Mouse (Mus musculus): ENCODE measurements at regions not wholly inside any gene's neighbourhood (a gene's known extent, or its start where the extent isn't known, plus 50 kb on each side); places are given as distances from the start of the nearest gene placed in this dataset.

DNA sequence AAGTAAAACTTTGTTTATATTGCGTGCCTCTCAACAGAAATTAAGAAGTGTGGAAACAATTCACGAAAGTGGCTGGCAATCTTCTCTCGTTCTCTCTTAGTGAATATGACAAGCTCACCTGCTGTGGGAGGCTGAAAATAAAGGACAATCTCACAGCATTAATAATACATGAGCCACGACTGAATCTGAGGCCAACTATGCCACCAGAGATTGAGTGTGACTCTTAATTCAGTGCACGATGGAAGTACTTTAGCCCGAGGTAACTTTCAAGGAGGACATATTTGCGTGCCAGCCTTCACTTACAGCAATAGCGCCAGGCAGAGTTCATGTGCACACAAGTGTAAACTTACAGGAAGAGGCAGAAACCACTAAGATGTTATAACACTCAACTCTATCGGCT lies 760.6 kb upstream of the Epha5 start:
- DNase-seq (ENCODE audit: low read depth, low spot score), result no peak

DNA sequence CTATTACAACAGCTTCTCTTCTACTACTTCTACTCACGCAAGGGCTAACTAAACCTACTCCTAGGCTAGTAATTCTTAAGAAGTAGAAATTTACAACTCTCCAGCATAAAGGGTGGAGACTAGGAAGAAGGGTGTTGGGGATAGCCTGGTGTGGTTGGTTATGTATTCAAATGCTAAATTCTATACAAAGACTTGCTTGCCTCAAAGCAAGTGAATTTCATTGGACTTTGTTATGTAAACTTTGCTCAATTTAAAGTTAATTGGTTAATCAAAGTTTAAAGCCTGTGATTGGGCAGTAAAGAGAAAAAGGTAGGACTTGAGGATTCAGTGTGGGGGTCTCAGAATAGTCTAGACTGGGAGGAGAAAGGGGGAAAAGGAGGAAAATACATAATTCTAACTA lies 756.7 kb upstream of the Epha5 start:
- DNase-seq (ENCODE audit: low read depth, low spot score), result no peak

DNA sequence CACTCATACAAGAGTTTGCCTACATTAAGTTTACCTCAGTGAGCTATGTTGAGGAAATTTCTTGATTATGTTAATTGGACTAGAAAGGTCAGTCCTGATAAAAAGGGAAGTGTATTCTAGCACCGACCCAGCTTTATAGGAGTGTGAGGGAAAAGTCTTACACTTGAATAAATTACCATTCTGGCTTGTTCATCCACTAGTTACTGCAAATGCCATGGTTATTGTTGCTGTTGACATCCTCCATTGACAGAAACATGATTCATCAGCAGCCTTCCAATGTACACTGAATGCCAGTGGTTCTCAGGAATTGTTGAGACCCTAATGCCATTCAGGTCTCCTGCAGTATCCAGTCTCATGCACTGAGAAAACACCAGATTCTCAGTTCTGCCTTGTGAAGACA lies 738.7 kb upstream of the Epha5 start:
- DNase-seq (ENCODE audit: low read depth, low spot score), result peak; percentile 0

DNA sequence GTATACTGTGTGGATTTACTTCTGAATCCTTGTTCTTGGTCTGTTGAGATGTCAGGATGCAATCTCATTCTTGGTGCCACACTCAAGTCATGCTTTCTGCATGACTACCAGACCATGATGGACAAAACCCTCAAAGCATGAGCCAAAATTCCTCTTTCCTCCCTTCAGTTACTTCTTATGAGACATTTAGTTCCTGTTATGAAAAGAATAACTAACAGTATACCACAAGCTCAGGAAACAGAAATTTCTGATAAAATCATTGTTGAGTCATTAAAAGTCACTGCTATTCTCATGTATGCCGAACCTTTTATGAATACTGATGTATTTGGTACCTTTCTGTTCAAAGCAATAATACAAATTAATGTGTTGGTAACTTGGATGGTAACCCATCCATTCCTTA lies 738.0 kb upstream of the Epha5 start:
- no peak for DNase-seq (ENCODE audit: low read depth, low spot score)

All from mesoderm, embryonic 11.5 days (tissue).